In genomic region chr10:88606065-88606464, GRCm38 (mm10) we compare ENCODE assay signal across 24 mouse cellular contexts. TPM values are rescaled to one million over a fixed set of nuclear protein-coding genes. Genes with fewer than 3 reads are reported as not detected.
DNase-seq lines count a peak whose midpoint lies in the region; ATAC-seq and TF ChIP-seq lines count a peak whose summit lies in the region.
"Had no signal": no experiment of that assay in that cellular context is flagged by ENCODE, and none has a peak within 500 bp of the region (broad histone marks: within the 10 kb centered on the region; RNA-seq: fewer than 3 reads in every experiment).

No protein-coding gene starts in this region.

- peaks cover 4% of the 10 kb centered on the region; the same call in 1 of the 2 replicates for H3K4me1 ChIP-seq in midbrain, embryonic 11.5 days (ENCODE audit: control insufficient read depth, insufficient read depth, low read length)
- no peaks in the 10 kb centered on the region for H3K4me1 ChIP-seq in midbrain, postnatal 0 days (ENCODE audit: insufficient read depth, low read length)
- H3K4me1 ChIP-seq: intestine, embryonic 15.5 days had no signal

- H3K4me2 ChIP-seq in midbrain, embryonic 11.5 days: no peak overlapping the region
- H3K4me2 ChIP-seq in midbrain, postnatal 0 days (ENCODE audit: low read depth, low read length, poor library complexity, severe bottlenecking): no peak overlapping the region
- H3K4me2 ChIP-seq: embryonic facial prominence, embryonic 13.5 days; hindbrain, embryonic 13.5 days; intestine, embryonic 15.5 days had no signal

- H3K4me3 ChIP-seq in gastrocnemius, adult 2 months: no peak overlapping the region
- H3K4me3 ChIP-seq in midbrain, embryonic 11.5 days (ENCODE audit: low read depth, low read length): no peak overlapping the region
- no peak overlapping the region for H3K4me3 ChIP-seq in midbrain, postnatal 0 days (ENCODE audit: low read depth, low read length)
- H3K4me3 ChIP-seq: embryonic facial prominence, embryonic 13.5 days; erythroblast, embryonic 14.5 days; forebrain, embryonic 10.5 days; hindbrain, embryonic 13.5 days; intestine, embryonic 15.5 days had no signal

- intact Hi-C loops in gastrocnemius, adult 2 months (cut with DNase I): loop anchor here (5.0 kb wide), 1 partner anchor 61 kb away; no protein-coding TSS in a partner anchor

- no peaks in the 10 kb centered on the region for H3K36me3 ChIP-seq in midbrain, embryonic 11.5 days (ENCODE audit: control insufficient read depth, insufficient read depth, low read length)
- H3K36me3 ChIP-seq in midbrain, postnatal 0 days (ENCODE audit: insufficient read depth, low read length): no peaks in the 10 kb centered on the region
- H3K36me3 ChIP-seq: embryonic facial prominence, embryonic 13.5 days; forebrain, embryonic 10.5 days; hindbrain, embryonic 13.5 days; intestine, embryonic 15.5 days had no signal

- no peak for TF ChIP-seq CTCF in gastrocnemius, adult 2 months (IDR thresholded peaks at IDR 0.05)
- TF ChIP-seq CTCF in midbrain, postnatal 0 days (IDR thresholded peaks at IDR 0.05): no peak

- WGBS in midbrain, embryonic 11.5 days: 78% methylated on average over 8 of the region's 8 CpGs
- WGBS in midbrain, postnatal 0 days: 67% methylated on average over 8 of the region's 8 CpGs

- no peak overlapping the region for H3K9ac ChIP-seq in midbrain, embryonic 11.5 days (ENCODE audit: low read length)
- H3K9ac ChIP-seq in midbrain, postnatal 0 days (replicated peaks; ENCODE audit: low read length, poor library complexity, severe bottlenecking): no peak overlapping the region
- H3K9ac ChIP-seq: embryonic facial prominence, embryonic 13.5 days; hindbrain, embryonic 13.5 days; intestine, embryonic 15.5 days had no signal

- DNase-seq in gastrocnemius, adult 2 months: no peak
- no peak for DNase-seq in gastrocnemius, postnatal 25 days
- peak; percentile 59 for DNase-seq in midbrain, embryonic 11.5 days (ENCODE audit: low spot score, missing footprints)
- DNase-seq in midbrain, postnatal 0 days (ENCODE audit: low spot score): no peak
- peak; percentile 27 for DNase-seq in embryo, embryonic 11 days
- no peak for DNase-seq in frontal cortex, postnatal 25 days (ENCODE audit: low spot score in 2 of 2)
- DNase-seq: adrenal gland, adult 8-10 months; adrenal gland, postnatal 36 days; cerebellum, adult 11-12 months; cerebellum, adult 9-10 months; cerebellum, postnatal 25 days; gastrocnemius, postnatal 14 days; heart, postnatal 10 days; heart, postnatal 4 days; kidney, adult 18-20 months had no signal

- H3K27me3 ChIP-seq in midbrain, embryonic 11.5 days (ENCODE audit: control insufficient read depth, insufficient read depth, low read length): no peaks in the 10 kb centered on the region
- no peaks in the 10 kb centered on the region for H3K27me3 ChIP-seq in midbrain, postnatal 0 days (ENCODE audit: insufficient read depth, low read length)
- H3K27me3 ChIP-seq: CH12.LX; embryonic facial prominence, embryonic 13.5 days; hindbrain, embryonic 13.5 days; intestine, embryonic 15.5 days had no signal

- H3K9me3 ChIP-seq in midbrain, embryonic 11.5 days (ENCODE audit: control insufficient read depth, low read length): no peaks in the 10 kb centered on the region
- no peaks in the 10 kb centered on the region for H3K9me3 ChIP-seq in midbrain, postnatal 0 days (ENCODE audit: low read length)
- H3K9me3 ChIP-seq: embryonic facial prominence, embryonic 13.5 days; forebrain, embryonic 10.5 days; hindbrain, embryonic 13.5 days; intestine, embryonic 15.5 days had no signal

- peak overlapping the region; percentile 4; the same call in 1 of the 2 replicates for H3K27ac ChIP-seq in gastrocnemius, adult 2 months
- no peak overlapping the region for H3K27ac ChIP-seq in midbrain, embryonic 11.5 days (ENCODE audit: low read depth, low read length)
- H3K27ac ChIP-seq in midbrain, postnatal 0 days (ENCODE audit: low read depth, low read length): no peak overlapping the region
- H3K27ac ChIP-seq: embryonic facial prominence, embryonic 13.5 days; forebrain, embryonic 10.5 days; hindbrain, embryonic 13.5 days; intestine, embryonic 15.5 days had no signal

- no peak for ATAC-seq in midbrain, embryonic 11.5 days (ENCODE audit: low FRiP score)
- ATAC-seq in midbrain, postnatal 0 days (ENCODE audit: low FRiP score): no peak
- no peak for ATAC-seq in cerebellum, adult (ENCODE audit: insufficient number of reproducible peaks, low FRiP score, low TSS enrichment)
- ATAC-seq: forebrain, embryonic 14.5 days; intestine, embryonic 15.5 days had no signal

RNA-seq across cellular contexts. Expression of gene Mybpc1, which starts 1.1 kb away (rescaled TPM):
- 1,000 to 10,000 TPM in 1 of 2 experiments, 100 to 1,000 TPM in 1; 749 to 2,272 TPM for total RNA-seq in gastrocnemius, adult 2 months (2021)
- 1,000 to 10,000 TPM; 1,393 to 2,492 TPM for total RNA-seq in gastrocnemius, postnatal 25 days (2021)
- 2.1 and 2.9 TPM in 2 replicates for polyA plus RNA-seq in midbrain, embryonic 11.5 days (2014; fragmentation: Nextera tagmentation; extraction: Ambion mirVana)
- total RNA-seq in midbrain, postnatal 0 days (2014; rRNA removed): 2.0 and 3.2 TPM in 2 replicates
- polyA plus RNA-seq in midbrain, postnatal 0 days (2015; fragmentation: Nextera tagmentation; extraction: Ambion mirVana): 0.86 and 1.1 TPM in 2 replicates
- total RNA-seq: CH12.LX; granulocyte monocyte progenitor cell, adult 5-6 weeks had no signal
- polyA plus RNA-seq: erythroblast, embryonic 14.5 days had no signal

Comparison
In these comparisons a context has a peak if more than half of its experiments do, and no peak if none do; other contexts are left out.
1. DNase-seq: peak in midbrain, embryonic 11.5 days (single experiment) and embryo, embryonic 11 days (single experiment); none in gastrocnemius, adult 2 months (single experiment), gastrocnemius, postnatal 25 days (single experiment), midbrain, postnatal 0 days (single experiment) and frontal cortex, postnatal 25 days (0 of 2).
2. RNA of gene Mybpc1, which starts 1.1 kb away (total RNA-seq): 1,393 to 2,492 TPM in gastrocnemius, postnatal 25 days and 749 to 2,272 TPM in gastrocnemius, adult 2 months; 2.0 to 3.2 TPM in midbrain, postnatal 0 days; every median in the first group is over 100 times any median in the second.